Comparison of ENCODE assay signal across 27 mouse cellular contexts in the genomic region with DNA sequence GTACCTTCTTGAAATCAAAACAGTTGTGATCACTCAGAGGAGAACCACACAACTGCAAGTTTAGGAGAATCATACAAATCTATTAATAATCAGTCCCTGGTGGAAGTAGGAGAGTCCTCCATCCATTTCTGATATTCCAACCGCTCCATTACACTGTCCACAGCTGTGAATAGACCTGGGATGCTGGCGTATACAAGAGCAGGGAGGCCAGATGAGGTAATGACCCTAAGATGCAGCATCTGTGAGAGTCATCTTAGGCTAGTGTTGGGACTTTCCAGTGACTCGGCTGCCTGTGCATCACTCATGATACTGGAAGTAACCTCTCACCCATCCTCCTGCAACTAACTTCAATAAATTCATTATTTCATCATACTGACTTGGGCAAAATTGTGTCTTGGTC.
"Had no signal": no experiment of that assay in that cellular context is flagged by ENCODE, and none has a peak within 500 bp of the region (broad histone marks: within the 10 kb centered on the region; RNA-seq: fewer than 3 reads in every experiment).

No protein-coding gene starts in this region.

- H3K4me3 ChIP-seq: heart, adult 2 months; heart, embryonic 13.5 days; heart, embryonic 15.5 days; hindbrain, embryonic 10.5 days; hindbrain, embryonic 12.5 days; intestine, embryonic 15.5 days; layer of hippocampus, adult 2 months; left cerebral cortex, adult 2 months; limb, embryonic 10.5 days; limb, embryonic 12.5 days; liver, embryonic 13.5 days; liver, embryonic 15.5 days had no signal

- H3K27me3 ChIP-seq: heart, embryonic 13.5 days; heart, embryonic 15.5 days; hindbrain, embryonic 12.5 days; intestine, embryonic 15.5 days; limb, embryonic 12.5 days; liver, embryonic 13.5 days; liver, embryonic 15.5 days had no signal

- H3K4me2 ChIP-seq: heart, embryonic 11.5 days; heart, embryonic 13.5 days; heart, embryonic 15.5 days; hindbrain, embryonic 12.5 days; hindbrain, embryonic 14.5 days; intestine, embryonic 15.5 days; limb, embryonic 12.5 days; liver, embryonic 11.5 days; liver, embryonic 13.5 days; liver, embryonic 15.5 days had no signal

- H3K36me3 ChIP-seq: heart, embryonic 13.5 days; heart, embryonic 15.5 days; hindbrain, embryonic 10.5 days; hindbrain, embryonic 12.5 days; intestine, embryonic 15.5 days; limb, embryonic 10.5 days; limb, embryonic 12.5 days; liver, embryonic 13.5 days; liver, embryonic 15.5 days had no signal

- H3K9me3 ChIP-seq: heart, embryonic 13.5 days; heart, embryonic 15.5 days; hindbrain, embryonic 10.5 days; hindbrain, embryonic 12.5 days; intestine, embryonic 15.5 days; limb, embryonic 10.5 days; limb, embryonic 12.5 days; liver, embryonic 13.5 days; liver, embryonic 15.5 days had no signal

- H3K27ac ChIP-seq: heart, adult 2 months; heart, embryonic 13.5 days; heart, embryonic 15.5 days; hindbrain, embryonic 10.5 days; hindbrain, embryonic 12.5 days; hindbrain, embryonic 14.5 days; intestine, embryonic 15.5 days; layer of hippocampus, adult 2 months; left cerebral cortex, adult 2 months; limb, embryonic 10.5 days; limb, embryonic 12.5 days; liver, embryonic 13.5 days; liver, embryonic 15.5 days had no signal

- H3K9ac ChIP-seq: heart, embryonic 13.5 days; heart, embryonic 15.5 days; hindbrain, embryonic 12.5 days; hindbrain, embryonic 14.5 days; intestine, embryonic 15.5 days; limb, embryonic 12.5 days; liver, embryonic 13.5 days; liver, embryonic 15.5 days had no signal

- H3K4me1 ChIP-seq: hindbrain, embryonic 10.5 days; hindbrain, embryonic 12.5 days; liver, embryonic 13.5 days; liver, embryonic 15.5 days had no signal

- ATAC-seq: hindbrain, embryonic 16.5 days; inflammation-experienced regulatory T-cells, adult 6 months; intestine, embryonic 15.5 days; intestine, postnatal 0 days had no signal

- DNase-seq: gastrocnemius, postnatal 10 days; heart, adult 2 months; heart, postnatal 14 days; heart, postnatal 36 days; kidney, adult 18-20 months; kidney, adult 8-10 months; kidney, postnatal 10 days; kidney, postnatal 25 days; kidney, postnatal 4 days; liver; liver, embryonic 13.5 days had no signal
